Mouse (Mus musculus): ENCODE measurements around the gene Rab6b. TPM values are rescaled to one million over a fixed set of nuclear protein-coding genes. Genes with fewer than 3 reads are reported as not detected.

The Rab6b gene
- 1 to 10 TPM; 2.1 to 2.5 TPM for total RNA-seq (2023)

GRCm38 (mm10) chr9:103111621-103112470, at the start of gene Rab6b:
Gene Rab6b, plus strand, starts transcription at chr9:103111787.

GRCm38 (mm10) chr9:103201561-103202260, 90.1 kb downstream of the Rab6b start, which contains the start of gene Srprb:
Gene Srprb, minus strand, starts transcription at chr9:103202137.

GRCm38 (mm10) chr9:103230151-103230951, 118.8 kb downstream of the Rab6b start, which contains the start of the genes Gm20425 and Trf:
Gene Gm20425, minus strand, starts transcription at chr9:103230307.
Gene Trf, minus strand, starts transcription at chr9:103230444.

Other genes starting within 250 kb of the Rab6b start
- under 1 TPM; 0.09 to 0.53 TPM for gene Slco2a1, start 123.1 kb upstream of the Rab6b start, total RNA-seq (2023)
- gene Srprb, start 90.3 kb downstream of the Rab6b start, total RNA-seq (2023): 10 to 100 TPM; 24.8 to 25.6 TPM
- gene Gm20425, start 118.5 kb downstream of the Rab6b start, total RNA-seq (2023): not detected
- gene Trf, start 118.7 kb downstream of the Rab6b start, total RNA-seq (2023): 10 to 100 TPM; 12.8 to 14.0 TPM
- 1 to 10 TPM in 1 of 2 experiments, not detected in 1; 3.0 TPM for gene 1300017J02Rik, start 193.3 kb downstream of the Rab6b start, total RNA-seq (2023)
- 10 to 100 TPM; 79.2 to 84.5 TPM for gene Topbp1, start 193.4 kb downstream of the Rab6b start, total RNA-seq (2023)